Mouse (Mus musculus) c-Kit-positive CD71-negative TER-119-negative erythroid progenitor cells, embryonic 14.5 days (primary cell): Measurements from ENCODE around the gene Frmd5.

Experiments
- DNase-seq: peaks from one replicate; pipeline ENCODE4 v3.0.0-alpha.2; 2013; ENCODE audit warnings: low read depth

Frmd5 gene

DNA sequence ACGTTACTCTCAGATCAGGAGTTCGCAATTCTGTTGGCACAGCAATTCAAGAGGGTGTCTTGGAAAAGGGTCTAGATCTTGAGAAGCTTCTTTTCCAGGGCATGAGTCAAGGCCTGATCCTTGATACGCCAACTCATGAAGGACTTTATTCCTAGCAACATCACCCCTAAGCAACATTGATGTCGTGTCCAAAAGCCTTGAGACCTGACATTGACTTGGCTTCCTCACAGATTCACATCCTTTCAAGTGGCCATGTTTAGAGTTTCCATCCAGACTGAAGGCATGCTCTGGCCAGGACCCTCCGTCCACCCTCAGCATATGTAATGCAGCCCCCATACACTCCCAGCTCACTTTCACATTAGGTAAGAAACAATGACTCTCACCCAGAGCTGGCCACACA lies 45.0 kb downstream of the Frmd5 start:
- no peak for DNase-seq

- no peak for DNase-seq
Measured at GRCm38 (mm10) chr2:121761281-121761795, 45.5 kb downstream of the Frmd5 start.

- no peak for DNase-seq
Measured at GRCm38 (mm10) chr2:121760646-121761045, 46.2 kb downstream of the Frmd5 start.

DNA sequence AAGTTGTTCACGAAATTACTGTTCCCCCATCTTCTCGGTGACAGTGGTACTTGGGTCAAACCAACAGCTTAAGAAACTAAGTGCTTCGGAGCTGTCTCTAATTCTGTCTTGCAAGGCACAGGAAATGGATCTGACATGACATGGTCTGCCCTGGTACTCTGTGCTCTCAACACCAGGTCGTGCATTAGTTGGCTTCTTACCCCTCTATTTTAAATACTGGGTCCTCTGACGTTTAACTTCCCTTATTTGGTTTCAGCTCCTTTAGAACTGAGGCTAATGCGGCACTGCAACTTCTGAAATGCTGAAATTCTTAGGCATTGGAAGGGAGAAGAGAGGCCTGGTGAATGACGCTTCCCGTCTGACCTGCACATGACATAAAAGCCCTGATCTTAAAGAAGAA lies 48.6 kb downstream of the Frmd5 start:
- DNase-seq, result peak; percentile 8

- peak; percentile 5 for DNase-seq
Measured at GRCm38 (mm10) chr2:121756336-121756735, 50.6 kb downstream of the Frmd5 start.

GRCm38 (mm10) chr2:121755056-121755455 lies 51.8 kb downstream of the Frmd5 start:
- no peak for DNase-seq

DNA sequence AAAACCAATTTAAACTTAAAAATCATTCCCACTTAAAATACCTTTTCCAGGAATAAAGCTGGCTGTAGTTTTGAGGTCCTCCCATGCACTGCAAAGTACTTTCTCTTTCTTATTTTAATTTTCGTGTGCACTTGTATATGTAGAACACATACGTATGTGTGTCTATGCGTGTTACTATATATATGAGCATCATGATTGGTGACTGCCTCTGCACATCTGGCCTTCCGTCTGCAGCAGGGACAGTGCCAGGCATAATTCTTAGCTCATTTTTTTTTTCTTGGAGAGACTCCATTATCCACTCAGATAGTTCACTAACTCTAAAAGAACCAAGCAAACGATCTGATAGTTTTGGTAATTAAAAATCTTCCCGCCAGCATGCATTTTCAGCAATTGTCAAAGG lies 56.8 kb downstream of the Frmd5 start:
- no peak for DNase-seq

GRCm38 (mm10) chr2:121741151-121741550 lies 65.7 kb downstream of the Frmd5 start:
- no peak for DNase-seq

DNA sequence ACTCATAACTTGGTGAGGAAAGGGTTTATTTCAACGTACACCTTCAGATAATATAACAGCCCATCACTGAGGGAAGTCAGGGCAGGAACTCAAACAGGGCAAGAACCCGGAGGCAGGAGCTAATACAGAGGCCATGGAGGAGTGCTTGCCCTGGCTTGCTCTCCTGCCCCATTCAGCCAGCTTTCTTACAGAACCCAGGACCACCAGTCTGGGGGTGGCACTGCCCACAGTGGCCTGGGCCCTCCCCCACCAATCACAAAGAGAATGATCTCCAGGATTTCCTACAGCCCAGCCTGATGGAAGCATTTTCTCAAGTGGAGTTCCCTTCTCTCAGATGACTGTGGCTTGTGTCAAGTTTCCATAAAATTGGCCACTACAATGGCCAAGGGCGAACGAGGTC lies 67.5 kb downstream of the Frmd5 start:
- no peak for DNase-seq

GRCm38 (mm10) chr2:121733426-121733825 lies 73.5 kb downstream of the Frmd5 start:
- no peak for DNase-seq

GRCm38 (mm10) chr2:121730486-121730885 lies 76.4 kb downstream of the Frmd5 start:
- DNase-seq, result no peak

- DNase-seq, result no peak
Measured at GRCm38 (mm10) chr2:121728907-121729575, 77.8 kb downstream of the Frmd5 start.

- DNase-seq, result no peak
Measured at GRCm38 (mm10) chr2:121724866-121725265, 82.0 kb downstream of the Frmd5 start.

GRCm38 (mm10) chr2:121723796-121724195 lies 83.1 kb downstream of the Frmd5 start:
- DNase-seq, result no peak

- no peak for DNase-seq
Measured at GRCm38 (mm10) chr2:121719000-121719399, 87.9 kb downstream of the Frmd5 start.

GRCm38 (mm10) chr2:121717133-121717532 lies 89.8 kb downstream of the Frmd5 start:
- DNase-seq, result peak; percentile 25

GRCm38 (mm10) chr2:121713567-121713966 lies 93.3 kb downstream of the Frmd5 start:
- no peak for DNase-seq

DNA sequence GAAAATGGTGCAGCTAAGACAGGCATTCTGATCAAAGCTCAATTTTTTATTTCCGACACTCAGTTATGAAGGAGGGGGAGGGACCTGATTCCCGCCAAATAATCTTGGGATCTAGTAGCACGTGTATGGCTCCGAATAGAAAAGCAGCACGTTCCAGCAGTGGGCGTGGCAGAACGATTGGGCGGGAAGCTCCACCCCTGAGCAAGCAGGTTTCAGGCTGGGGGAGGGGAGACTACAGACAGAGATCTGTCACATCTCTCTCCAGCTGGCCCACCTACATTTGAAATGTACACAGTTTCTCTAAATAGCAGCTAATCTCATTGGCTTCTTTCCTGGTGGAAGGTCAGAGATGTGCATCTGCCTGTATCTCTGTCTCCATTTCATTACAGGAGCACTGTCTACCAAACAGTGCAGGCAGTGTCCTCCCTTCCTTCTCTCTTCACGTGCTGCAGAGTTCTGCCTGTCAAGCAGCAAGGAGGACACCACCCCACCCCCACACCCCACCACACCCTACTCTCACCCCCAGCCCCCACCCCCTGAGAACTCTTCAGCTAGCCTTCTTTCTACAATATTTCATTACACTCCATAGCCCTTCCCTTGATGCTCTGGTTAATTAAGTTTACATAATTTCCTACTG lies 95.0 kb downstream of the Frmd5 start:
- DNase-seq, result no peak

DNA sequence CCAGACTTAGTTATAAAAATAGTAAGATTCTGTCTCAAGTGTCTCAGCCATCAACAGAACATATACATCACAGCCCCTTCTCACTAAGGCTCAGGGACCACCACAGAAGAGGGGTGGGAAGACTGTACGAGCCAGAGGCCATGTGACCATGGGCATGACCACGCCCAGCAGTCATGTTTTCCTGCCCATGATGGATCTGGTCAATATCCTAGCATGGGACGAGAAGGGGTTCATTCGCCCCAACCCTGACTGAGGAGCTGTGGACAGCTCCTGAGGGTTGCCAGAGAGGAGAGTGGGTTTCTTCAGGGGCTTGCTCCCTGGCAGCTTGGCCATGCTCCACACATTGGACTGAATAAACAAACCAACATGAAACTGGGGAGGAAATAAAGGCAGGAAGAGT lies 97.8 kb downstream of the Frmd5 start:
- DNase-seq, result no peak

DNA sequence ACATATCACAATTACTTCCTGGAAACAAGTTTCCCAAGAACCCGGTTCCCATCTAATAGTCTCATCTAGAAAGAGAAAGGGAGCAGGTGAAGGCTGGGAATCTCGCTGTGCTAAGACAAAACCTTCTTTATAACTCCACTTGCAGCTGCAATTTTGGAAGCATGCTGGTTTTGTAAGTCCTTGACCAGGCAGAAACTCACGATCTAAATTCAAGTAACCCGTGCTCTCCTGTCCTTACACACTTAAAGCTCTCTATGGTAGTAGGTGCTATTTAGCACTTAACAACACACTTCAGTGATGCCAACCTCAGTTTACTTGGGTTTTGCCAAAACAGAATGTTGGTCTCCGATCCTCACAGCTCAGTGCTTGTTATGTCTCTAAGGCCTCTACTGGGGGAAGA lies 99.4 kb downstream of the Frmd5 start:
- no peak for DNase-seq

DNA sequence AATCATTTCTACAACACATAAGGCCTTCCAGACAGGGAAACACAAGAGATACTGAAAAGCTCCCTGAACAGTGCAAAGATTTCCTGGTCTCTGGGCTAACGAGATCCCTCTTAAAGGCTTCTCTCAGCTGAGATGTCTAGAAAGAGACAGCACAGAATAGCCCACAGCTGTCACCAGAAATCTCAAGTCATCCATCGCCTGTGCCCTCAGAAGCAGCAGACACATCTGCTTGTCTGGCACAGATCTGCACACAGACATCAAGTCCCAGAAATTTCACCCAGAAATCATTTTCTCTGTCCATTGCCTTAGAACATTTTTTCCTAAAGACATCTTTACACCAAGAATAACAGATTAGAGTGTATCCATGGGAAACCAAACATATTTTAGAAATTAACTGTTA lies 101.1 kb downstream of the Frmd5 start:
- DNase-seq, result no peak

- no peak for DNase-seq
Measured at GRCm38 (mm10) chr2:121699331-121699730, 107.6 kb downstream of the Frmd5 start.

- DNase-seq, result no peak
Measured at GRCm38 (mm10) chr2:121695436-121695835, 111.5 kb downstream of the Frmd5 start.

- no peak for DNase-seq
Measured at GRCm38 (mm10) chr2:121688107-121688506, 118.8 kb downstream of the Frmd5 start.
